Mouse (Mus musculus) natural killer cell, adult 2 months (primary cell): ENCODE measurements around the gene Ogfrl1.
"Not testable (repeated sequence)": the region's sequence is repeated elsewhere in the genome, so short reads cannot be mapped to it uniquely, and the experiment has no call there.

Experiments
- DNase-seq, 2 experiments: peaks; one replicate each; pipeline ENCODE4 v3.0.0; 2022; ENCODE audit warnings: low spot score in 2 of 2

Ogfrl1 gene

DNA sequence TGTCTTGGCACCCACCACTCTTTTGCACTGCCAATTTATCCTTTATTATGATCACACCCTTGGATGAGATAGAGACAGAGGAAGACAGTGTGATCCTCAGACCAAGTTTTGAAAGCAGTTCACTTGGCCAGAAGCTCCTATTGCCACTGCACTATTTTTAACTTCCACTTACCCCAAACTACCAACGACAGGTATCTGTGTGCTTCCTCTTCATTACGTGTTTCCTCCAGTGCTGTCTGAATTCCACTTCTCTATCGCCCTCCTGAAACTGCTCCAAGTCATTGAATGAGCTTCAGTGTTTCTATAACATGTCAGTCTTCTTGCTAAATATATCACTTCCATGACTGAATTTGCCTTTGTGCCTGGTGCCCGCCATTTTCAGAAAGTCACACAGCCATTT is at the start of gene Ogfrl1:
Ogfrl1 (minus strand) TSS at position 150 of the 400 bp plus-strand sequence.
- DNase-seq, result no peak

DNA sequence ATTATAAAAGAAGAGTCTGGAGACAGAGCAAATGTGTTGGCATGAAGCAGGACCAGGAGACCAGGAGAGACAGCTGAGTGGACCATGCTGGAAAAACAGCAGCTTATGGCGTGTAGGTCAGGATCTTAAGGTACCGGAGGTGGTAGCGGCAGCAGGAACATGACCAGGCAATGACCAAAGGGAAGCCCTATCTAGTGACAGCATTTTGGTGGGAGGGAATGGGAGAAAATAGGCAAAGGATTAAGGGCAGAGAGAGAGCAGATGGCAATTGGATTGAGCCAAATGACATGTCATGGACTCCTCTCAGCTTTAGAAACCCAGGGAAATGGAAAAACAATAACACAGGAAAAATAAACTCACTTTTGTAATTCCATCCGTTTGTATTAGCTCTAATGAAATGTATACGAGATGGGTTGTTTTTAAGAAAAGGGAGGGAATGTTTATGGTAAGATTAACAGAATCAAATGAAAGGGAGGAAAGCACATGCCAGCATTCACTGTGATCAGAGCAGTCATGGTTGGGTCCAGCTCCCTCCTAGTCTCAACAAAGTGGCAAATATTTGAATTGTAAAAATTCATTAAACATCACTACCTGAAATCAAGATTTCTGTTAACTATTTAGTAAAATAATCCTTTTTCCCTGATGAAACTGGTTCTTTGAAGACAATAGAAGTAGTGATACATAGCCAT is 48.3 kb upstream of the Ogfrl1 start:
- no peak for DNase-seq

DNA sequence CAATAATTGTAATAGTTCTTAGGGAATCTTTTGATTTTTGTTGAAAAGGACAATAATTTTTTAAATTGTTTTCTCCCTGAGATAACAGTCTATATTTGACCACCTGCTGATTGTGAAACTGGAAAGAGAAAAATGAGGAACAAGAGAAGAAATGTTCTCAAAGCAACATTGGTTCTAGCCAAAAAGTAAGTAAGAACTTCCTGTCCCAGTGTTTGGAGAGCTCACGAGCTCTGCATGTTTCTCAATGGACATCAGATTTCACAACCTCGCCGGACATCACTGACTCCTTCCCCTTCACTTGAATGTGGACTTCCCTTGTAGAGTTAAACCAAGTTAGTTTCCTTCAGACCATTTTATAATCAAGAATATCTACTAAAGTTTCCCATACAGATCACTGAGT is 36.0 kb upstream of the Ogfrl1 start:
- DNase-seq, result no peak

DNA sequence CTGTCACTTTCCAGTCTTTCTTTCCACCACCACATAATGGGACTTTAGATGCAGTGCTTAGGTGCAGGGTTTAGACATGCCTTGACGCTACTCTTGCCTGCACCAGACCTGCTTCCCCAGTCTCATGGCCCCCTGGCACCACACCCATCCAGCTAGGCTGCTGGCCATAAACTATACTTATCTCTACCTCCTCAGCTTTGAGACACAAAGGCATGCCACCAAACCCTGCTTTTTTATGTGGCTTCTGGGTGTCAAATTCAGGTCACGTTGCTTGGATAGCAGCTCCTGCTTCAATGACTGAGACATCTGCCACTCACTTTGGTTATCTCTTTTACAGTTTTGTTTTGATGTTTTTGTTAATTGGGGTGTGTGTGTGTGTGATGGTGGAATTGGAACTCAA is 28.9 kb upstream of the Ogfrl1 start:
- DNase-seq, result no peak

DNA sequence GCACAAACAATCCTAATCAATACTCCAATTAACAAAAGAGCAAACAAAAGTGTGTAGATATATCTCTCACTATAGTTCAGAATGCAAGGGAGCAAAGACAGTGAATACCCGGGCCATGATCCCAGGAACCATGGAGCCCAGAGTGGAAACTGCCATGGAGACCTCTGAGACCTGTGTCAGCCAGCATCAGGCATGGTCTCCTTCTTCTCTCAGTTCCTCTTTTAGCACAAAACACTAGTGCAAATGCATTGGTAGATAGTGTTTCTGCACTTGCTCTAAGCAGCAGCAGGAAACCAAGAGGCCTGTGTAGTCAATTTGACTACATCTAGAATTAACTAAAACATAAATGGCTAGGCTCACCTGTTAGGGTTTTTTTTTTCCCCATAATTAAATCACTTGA is 21.4 kb upstream of the Ogfrl1 start:
- DNase-seq, result no peak

DNA sequence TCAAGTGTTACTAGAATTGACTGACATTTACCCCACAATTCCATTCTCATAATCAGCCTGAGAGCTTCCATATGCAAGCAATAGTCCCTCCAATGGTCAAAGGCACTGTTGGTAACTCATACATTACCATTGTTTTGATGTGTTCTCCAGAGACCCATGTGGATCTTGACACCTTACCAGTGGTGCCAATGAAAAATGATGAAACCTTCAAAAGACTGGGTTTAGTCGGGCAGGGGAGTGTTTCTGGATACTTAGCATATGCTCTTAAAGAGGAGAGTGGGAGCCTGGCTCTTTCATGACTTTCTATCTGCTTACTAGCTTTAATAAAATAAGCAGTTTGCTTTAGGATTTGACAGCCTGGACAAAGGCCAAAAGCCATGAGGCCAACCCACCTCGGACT is 20.5 kb upstream of the Ogfrl1 start:
- DNase-seq, result no peak

DNA sequence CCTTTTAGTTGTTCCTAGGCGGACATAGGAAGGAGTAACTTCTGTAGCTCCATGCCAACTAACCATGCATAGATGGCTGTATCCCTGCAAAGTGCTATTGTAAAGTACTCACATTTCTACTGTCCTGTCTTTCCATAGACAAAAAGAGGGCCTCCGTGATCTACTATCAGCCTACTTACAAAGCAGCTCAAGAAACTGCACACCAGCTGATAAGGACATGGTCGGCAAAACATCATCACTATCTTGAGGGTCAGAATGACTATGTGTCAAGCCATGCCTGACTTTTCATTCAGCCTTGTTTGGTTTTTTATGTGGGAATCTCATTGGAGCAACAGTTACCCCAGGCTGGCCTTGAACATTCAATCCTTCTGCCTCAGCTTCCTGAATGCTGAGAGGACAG is 20.0 kb upstream of the Ogfrl1 start:
- no peak for DNase-seq

DNA sequence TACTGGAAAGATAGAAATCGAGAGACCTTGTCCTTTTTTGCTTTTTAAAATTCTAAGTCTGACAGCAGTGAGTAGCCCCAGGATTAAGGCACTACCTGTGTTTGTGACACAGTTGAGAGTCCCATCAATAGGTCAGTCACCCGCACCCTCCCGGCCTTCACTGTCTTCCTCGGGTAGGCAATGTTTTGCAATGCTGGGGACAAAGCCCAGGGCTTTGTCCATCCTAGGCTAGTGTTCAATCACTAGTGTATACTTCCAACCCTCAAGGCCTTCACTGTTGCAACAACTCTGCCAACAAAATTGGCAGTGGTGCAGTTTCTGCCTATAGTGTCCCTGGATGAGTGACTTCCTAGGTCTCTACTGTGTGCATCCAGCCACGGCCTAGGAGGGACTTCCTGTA is 14.0 kb upstream of the Ogfrl1 start:
- no peak for DNase-seq

DNA sequence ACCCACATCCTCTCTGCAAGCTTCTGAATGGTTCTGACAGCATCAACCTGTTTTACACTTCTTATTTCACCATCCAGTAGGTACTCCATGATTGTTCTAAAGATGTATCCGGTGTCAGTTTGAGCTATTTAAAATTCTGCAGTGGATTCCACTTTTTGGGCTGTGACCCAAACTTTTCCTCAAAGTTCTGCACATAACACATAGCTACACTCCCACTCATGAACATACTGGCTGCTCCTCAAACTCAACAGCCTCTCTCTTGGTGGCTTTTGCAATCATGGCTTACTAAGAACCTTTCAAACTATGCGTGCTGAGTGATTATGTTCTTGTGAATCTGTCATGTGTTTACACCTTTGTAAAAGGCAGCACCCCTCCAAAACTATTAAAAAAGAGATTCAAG is 12.4 kb upstream of the Ogfrl1 start:
- DNase-seq, result no peak

DNA sequence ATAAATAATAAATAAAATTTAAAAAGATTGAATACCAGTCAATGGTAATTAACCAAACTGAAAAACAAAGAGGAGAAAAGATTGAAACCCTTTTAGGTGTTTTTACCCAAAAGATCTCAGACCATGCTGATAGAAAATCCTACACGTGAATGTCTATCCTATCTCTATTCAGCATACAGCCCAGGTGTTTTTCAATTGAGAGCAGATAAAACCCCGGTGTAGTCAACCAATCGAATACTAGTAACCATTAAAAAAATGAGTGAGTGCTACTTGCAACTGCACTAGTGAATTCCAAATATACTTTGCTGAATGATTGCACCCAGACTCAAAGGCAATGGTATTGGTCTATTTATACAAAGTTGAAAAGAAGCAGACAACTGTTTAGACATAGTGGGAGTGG is 4.8 kb upstream of the Ogfrl1 start:
- DNase-seq, result no peak

DNA sequence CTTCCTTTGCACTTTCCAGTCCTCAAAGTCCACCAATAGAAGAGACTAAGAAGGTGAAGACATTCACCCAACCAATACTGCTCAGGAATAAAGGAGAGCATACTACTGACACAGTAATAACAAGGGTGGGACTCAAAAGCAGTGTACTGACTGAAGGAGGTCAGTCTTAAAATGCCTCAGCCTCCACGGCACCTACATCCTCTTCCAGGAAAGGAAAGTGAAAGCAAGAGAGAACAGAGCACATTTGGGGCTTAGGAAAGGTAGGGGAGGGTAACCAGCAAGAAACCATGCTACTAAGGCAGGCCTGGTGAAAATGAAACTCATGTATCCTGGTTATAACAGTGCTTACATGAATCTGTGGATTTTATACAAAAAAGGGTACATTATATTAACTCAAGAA is 2.0 kb upstream of the Ogfrl1 start:
- DNase-seq, result peak in 1 of 2 experiments; percentile 18

DNA sequence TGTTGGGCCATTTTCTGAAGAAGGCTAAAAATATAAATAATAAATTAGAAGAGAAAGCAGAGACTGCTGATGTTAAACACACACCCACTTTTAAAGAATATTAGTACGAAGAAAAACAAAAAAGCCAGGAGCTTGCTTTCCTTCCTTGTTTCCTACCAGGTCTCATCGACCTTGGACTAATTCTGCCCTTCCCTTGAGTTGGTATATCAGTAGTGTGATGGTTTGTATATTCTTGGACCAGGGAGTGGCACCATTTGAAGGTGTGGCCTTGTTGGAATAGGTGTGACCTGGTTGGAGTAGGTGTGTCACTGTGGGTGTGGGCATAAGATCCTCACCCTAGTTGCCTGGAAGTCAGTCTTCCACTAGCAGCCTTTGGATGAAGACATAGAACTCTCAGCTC is 3.2 kb downstream of the Ogfrl1 start:
- not testable (repeated sequence) for DNase-seq

DNA sequence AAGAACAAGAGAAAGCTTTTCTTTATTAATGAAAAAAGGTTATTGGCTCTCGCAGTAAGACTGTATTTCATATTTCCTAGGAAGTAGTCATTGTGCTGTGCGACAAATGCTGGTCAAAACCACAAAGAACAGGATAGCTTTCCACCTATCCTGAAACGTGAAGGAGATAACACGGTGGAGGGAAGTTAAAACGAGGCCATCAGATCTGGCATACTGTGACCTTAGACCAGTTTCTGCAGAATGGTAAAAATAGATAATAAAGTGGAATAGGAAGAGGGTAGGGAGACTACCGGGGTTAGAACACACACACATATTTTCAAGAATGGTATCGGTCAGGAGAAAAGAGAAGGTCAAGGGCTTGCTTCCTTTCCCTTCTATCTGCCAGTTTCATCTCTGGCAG is 5.8 kb downstream of the Ogfrl1 start:
- no peak for DNase-seq

DNA sequence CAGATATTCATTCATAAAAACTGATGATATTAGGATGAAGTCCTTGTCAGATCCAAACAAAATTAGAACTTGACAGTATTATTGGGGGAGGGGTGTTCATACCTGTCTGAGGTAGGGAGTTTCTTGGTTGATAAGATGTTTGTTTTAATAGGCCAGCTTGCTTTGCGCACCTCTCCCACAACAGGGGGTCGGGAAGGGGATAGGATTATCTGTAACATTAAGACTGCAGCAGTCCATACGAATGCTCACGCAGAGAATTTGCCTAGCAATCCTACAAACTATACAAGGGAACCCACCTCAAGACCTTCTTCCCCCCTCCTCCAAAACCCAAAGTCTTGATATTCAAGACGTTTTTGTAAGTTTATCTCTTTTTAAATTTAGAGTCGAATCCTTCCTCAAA is 13.2 kb downstream of the Ogfrl1 start:
- no peak for DNase-seq

DNA sequence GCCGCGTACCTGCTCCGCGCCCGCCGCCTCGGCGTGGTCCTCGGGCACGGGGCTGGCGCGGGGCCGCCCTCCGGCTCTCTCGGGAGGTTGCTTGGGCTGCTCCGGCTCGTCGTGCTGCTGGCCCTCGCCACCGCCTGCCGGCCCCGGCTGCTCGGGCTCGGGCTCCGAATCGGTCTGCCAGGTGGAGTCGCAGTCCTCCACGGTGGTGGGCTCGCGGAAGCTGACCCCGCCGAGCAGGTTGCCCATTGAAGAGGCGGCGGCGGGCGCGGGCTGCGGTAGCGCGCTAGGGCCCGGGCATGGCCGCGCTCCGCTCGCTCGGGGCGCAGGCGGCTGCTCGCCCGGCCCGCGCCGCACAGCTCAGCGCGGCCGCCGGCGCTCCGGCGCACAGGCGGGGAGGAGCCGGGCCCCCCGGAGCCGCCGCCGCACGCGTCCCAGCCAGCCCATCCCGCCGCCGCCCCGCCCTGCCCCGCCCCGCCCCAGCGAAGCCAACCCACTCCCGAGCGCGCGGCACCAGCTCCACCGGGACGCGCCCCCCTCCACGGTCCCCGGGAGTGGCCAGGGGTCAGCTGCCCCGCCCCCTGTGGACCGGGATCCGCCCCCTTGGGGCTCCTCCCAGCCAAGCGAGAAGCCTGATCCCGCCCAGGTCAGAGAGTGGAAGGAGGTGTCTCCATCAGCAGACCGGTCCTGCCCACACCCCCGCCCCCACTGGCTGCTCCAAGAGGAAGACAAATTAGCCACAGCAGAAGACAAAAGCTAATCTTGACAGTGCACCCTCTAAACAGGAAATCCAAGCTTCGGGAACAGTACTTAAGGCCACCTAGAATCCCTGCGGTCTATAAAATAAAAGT is 14.5 kb downstream of the Ogfrl1 start:
- peak; percentile 77 to 80 for DNase-seq

DNA sequence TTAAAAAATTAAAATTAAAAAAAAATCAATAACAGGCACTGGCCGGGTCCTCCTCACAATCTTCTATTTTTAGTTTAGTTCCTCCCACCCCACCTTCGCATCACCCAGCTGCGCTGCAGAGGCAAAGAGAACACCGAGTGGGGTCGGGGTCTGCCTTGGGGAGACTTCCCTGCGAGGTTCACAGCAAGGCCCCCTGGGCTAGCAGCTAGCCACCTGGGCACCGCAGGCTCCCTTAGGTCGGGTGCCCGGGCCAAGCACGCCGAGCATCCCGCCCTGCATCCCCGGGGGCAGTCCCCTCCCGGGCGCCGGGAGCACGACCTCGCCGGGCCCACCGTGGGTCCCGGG is 15.1 kb downstream of the Ogfrl1 start:
- no peak for DNase-seq

DNA sequence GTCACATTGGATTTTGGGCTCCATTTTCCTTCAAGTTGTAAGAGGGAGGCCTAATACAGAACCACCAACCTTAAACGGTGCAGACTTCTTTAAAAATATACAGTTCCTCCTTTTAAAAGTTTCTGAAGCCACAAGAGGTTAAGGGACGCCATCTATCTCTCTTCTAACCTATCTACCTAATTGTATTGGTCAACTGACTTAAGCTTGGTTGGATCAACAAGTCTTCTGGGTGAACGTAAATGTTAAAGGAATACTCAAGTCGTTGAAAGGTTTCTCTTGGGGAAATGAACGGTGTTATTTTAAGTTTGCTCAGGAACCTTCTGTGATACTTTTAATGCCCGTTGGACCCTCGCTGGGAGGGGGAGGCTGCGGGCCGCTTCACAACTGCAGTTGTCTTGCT is 15.5 kb downstream of the Ogfrl1 start:
- no peak for DNase-seq

DNA sequence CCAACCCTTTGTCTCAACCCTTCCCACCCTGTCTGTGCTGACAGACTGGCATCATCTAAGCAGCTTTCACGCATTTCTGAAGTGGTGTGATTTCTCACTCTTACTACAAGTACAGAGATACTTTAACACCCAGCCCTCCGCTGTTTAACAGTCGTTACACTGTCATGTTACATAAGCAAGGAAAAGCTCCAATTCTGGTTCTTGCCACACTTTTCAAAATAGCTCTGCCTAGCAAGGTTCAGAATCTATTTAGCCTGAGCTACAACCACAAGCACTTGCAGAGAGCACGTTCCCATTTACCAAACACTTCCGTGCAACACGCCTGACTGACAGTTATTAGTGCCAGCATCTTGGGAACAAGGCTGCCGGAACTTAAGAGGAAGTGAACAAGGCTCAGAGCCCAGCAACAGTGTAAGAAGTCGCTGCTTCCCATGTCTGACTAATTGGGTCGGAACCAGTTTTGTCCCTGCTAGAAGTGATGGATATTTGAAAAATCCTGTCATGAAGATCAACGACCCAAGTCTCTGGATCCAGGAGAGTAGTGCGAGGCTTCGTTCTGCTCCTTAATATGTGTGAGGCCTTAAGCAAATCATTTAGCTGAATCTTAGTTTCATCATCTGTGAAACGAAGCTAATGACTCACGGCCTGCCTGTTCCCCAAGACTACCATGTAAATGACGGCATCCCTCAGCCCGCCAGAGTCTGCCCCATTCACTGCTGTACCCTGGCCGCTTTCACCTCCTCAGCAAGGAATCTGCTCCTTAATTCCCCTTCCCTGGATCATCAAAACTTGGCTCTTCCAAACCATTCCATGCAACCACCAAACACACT is 17.4 kb downstream of the Ogfrl1 start:
- no peak for DNase-seq

DNA sequence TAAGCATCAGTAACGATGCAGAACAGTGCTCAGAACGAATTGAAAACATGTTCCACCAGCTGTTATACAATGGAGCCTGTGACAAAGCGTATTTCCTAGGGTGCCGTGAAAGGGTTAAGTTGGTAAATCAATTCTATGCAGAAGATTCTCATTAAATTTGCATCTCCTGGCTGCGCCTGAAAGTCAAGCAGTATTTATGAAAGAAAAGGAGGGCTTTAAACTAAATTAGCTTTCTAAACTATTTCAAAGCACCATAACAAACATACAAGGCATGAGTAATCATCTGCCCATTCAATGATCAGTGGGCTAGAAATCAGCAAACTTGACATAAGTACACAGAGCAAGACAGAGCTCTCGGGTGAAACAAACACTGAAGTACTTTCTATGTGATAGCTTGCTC is 18.3 kb downstream of the Ogfrl1 start:
- no peak for DNase-seq

DNA sequence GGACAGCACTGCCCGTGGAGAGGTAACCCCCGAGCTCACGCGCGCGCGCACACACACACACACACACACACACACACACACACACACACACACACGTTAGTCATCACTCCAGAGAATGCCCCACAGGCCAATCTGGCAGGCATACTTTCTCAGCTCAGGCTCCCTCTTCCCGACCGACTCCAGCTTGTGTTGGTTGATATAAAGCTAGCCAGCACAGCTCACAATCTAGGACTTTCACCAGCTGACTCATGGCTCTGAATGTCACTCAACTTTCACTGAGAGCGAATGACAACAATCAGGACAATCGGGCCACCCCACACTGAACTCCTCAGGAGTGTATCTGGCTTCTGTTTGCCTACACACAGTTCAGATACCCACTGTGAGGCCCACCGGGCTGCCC is 20.0 kb downstream of the Ogfrl1 start:
- no peak for DNase-seq

DNA sequence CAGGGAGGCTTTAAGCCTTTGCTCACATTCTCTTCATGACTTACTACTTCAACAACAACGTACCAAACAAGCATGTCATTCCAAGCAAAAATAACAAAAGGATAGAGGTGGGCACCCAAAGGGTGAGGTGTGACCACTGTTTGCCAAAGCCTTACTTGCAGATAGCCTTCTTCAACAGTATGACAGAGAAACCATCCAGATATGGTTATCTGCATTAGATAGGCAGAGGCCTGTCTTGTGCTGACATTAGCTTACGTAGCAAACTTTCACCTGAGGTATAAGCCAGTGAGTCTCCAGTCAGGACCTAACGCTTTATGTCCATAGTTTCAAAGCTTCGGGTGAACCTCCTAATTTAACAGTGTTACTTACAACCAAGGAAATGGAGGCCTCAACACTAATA is 23.4 kb downstream of the Ogfrl1 start:
- DNase-seq, result no peak

DNA sequence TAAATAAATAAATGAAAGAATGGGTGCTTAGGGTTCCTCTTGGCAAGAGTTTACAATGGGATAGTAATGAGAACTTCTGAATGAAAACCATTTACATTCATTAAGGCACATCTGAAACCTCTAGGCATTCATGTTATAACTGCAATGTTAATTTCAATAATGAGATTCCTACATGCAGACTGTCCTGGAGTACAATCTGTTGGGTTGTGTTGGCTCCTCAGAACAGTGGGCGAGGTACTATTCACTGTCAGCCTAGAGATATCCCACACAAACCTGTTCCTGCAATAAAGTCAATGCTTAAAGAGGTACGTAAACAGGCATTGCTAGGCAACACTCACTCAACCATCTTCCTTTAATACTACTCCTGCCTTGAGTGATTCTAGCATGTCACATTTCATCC is 32.0 kb downstream of the Ogfrl1 start:
- no peak for DNase-seq

DNA sequence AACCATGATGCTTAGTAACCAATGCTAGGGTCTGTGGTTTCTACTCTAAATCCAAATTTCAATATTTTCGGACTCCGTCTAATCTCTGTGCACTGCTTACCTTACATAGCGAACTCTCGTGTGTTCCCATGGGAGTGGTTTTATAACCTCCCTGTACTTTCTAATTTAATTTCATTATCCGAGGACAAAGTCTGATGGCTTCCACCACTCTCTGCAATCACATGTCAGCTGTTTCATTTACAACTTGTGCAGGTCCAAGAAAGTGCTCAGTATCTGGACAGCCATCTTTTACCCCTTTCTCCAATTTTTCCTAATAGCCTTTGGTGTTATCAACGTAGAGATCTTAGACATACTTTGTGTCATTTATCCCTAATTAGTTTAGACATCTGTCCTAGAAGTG is 44.7 kb downstream of the Ogfrl1 start:
- no peak for DNase-seq
